8 mouse cellular contexts compared by ENCODE assay signal in genomic region chr3:85482636-85483035, GRCm38 (mm10).
DNase-seq lines count a peak whose midpoint lies in the region; ATAC-seq lines count a peak whose summit lies in the region.

No protein-coding gene starts in this region.

- no peak for ATAC-seq in embryonic facial prominence, embryonic 14.5 days (ENCODE audit: low read depth)
- no peak for ATAC-seq in forebrain, embryonic 13.5 days

- no peak overlapping the region for H3K27ac ChIP-seq in embryonic facial prominence, embryonic 14.5 days (replicated peaks; ENCODE audit: low read depth, low read length)
- H3K27ac ChIP-seq in forebrain, embryonic 13.5 days = no peak overlapping the region

- no peaks in the 10 kb centered on the region for H3K27me3 ChIP-seq in embryonic facial prominence, embryonic 14.5 days (replicated peaks; ENCODE audit: control insufficient read depth, insufficient read depth, low read length)
- no peaks in the 10 kb centered on the region for H3K27me3 ChIP-seq in forebrain, embryonic 13.5 days

- no peak overlapping the region for H3K4me3 ChIP-seq in embryonic facial prominence, embryonic 14.5 days (ENCODE audit: low read depth, low read length)
- no peak overlapping the region for H3K4me3 ChIP-seq in forebrain, embryonic 13.5 days

- no peak overlapping the region for H3K9ac ChIP-seq in embryonic facial prominence, embryonic 14.5 days (ENCODE audit: low read depth, low read length)
- H3K9ac ChIP-seq in forebrain, embryonic 13.5 days = no peak overlapping the region

- WGBS in embryonic facial prominence, embryonic 14.5 days = 54% methylated on average over 5 of the region's 5 CpGs
- 52% methylated on average over 5 of the region's 5 CpGs for WGBS in forebrain, embryonic 13.5 days

- no peaks in the 10 kb centered on the region for H3K4me1 ChIP-seq in embryonic facial prominence, embryonic 14.5 days (ENCODE audit: control insufficient read depth, insufficient read depth, low read length)
- H3K4me1 ChIP-seq in forebrain, embryonic 13.5 days = no peaks in the 10 kb centered on the region

- no peak overlapping the region for H3K4me2 ChIP-seq in embryonic facial prominence, embryonic 14.5 days (ENCODE audit: low read depth, low read length)
- H3K4me2 ChIP-seq in forebrain, embryonic 13.5 days = no peak overlapping the region

- no peaks in the 10 kb centered on the region for H3K9me3 ChIP-seq in embryonic facial prominence, embryonic 14.5 days (ENCODE audit: control insufficient read depth, low read length)
- no peaks in the 10 kb centered on the region for H3K9me3 ChIP-seq in forebrain, embryonic 13.5 days (replicated peaks)

- peak; percentile 22 for DNase-seq in urinary bladder, postnatal 14 days (ENCODE audit: low spot score)
- DNase-seq in urinary bladder, adult 18-20 months (ENCODE audit: low spot score in 2 of 2) = no peak
- peak; percentile 29 for DNase-seq in embryonic facial prominence, embryonic 14.5 days (ENCODE audit: low spot score)
- DNase-seq in kidney, postnatal 14 days = peak; percentile 66
- peak; percentile 63 for DNase-seq in testis, postnatal 14 days (ENCODE audit: low spot score)
- DNase-seq in urinary bladder, adult 2 months (ENCODE audit: low spot score) = no peak
- no peak for DNase-seq in gastrocnemius, postnatal 25 days

- no peaks in the 10 kb centered on the region for H3K36me3 ChIP-seq in embryonic facial prominence, embryonic 14.5 days (ENCODE audit: control insufficient read depth, insufficient read depth, low read length)
- H3K36me3 ChIP-seq in forebrain, embryonic 13.5 days (ENCODE audit: poor library complexity, severe bottlenecking) = no peaks in the 10 kb centered on the region

Comparison
In these comparisons a context has a peak if more than half of its experiments do, and no peak if none do; other contexts are left out.
1. DNase-seq: peak in urinary bladder, postnatal 14 days (single experiment), embryonic facial prominence, embryonic 14.5 days (single experiment), kidney, postnatal 14 days (single experiment) and testis, postnatal 14 days (single experiment); none in urinary bladder, adult 18-20 months (0 of 2), urinary bladder, adult 2 months (single experiment) and gastrocnemius, postnatal 25 days (single experiment).